Mouse (Mus musculus) lung, embryonic 14.5 days (tissue): ENCODE results near the gene Rapgef5. TPM values are rescaled to one million over a fixed set of nuclear protein-coding genes. Genes with fewer than 3 reads are reported as not detected.

Source experiments
- ATAC-seq: fragments of 200-750 bp; cut with Nextera tagmentation; 2 replicates; pipeline ENCODE4 v1.8.0; 2017; ENCODE audit warnings: mild to moderate bottlenecking, moderate TSS enrichment, moderate library complexity; ENCODE audit not compliant: insufficient read depth
- DNase-seq: peaks from one replicate; pipeline ENCODE4 v3.0.0-alpha.2; 2015
- H3K27ac ChIP-seq: fragments of 300-500 bp; sonication (generic); 2 replicates; pipeline ENCODE4 v1.5.1; 2014; ENCODE audit warnings: low read depth, mild to moderate bottlenecking, moderate library complexity
- H3K27me3 ChIP-seq: fragments of 300-500 bp; sonication (generic); 2 replicates; pipeline ENCODE4 v1.6.1; 2014; ENCODE audit warnings: low read length, control low read depth; ENCODE audit not compliant: insufficient read depth
- H3K36me3 ChIP-seq: fragments of 300-500 bp; sonication (generic); 2 replicates; pipeline ENCODE4 v1.6.1; 2014; ENCODE audit warnings: control low read depth; ENCODE audit not compliant: insufficient read depth
- H3K4me1 ChIP-seq: fragments of 300-500 bp; sonication (generic); 2 replicates; pipeline ENCODE4 v1.6.1; 2014; ENCODE audit warnings: antibody characterized with exemption, control low read depth; ENCODE audit not compliant: insufficient read depth
- H3K4me2 ChIP-seq: fragments of 300-500 bp; sonication (generic); 2 replicates; pipeline ENCODE4 v1.6.1; 2014; ENCODE audit warnings: mild to moderate bottlenecking
- H3K4me3 ChIP-seq: fragments of 300-500 bp; sonication (generic); 2 replicates; pipeline ENCODE4 v1.5.1; 2014; ENCODE audit warnings: low read depth, low read length
- H3K9ac ChIP-seq: fragments of 300-500 bp; sonication (generic); 2 replicates; pipeline ENCODE4 v1.6.1; 2014
- H3K9me3 ChIP-seq: fragments of 300-500 bp; sonication (generic); 2 replicates; pipeline ENCODE4 v1.6.1; 2016; ENCODE audit warnings: low read depth, low read length, control low read depth
- CTCF ChIP-seq: IDR thresholded peaks from 2 replicates; pipeline ENCODE4 v1.5.1; 2016; ENCODE audit warnings: antibody characterized with exemption, low read depth
- WGBS: fragments of 180-500 bp; shearing (Covaris S2); extraction: QIAGEN DNeasy Blood & Tissue Kit; methylation state at CpG from one replicate; pipeline ENCODE4 v1.1.7; 2014; 5-methylcytosine and 5-hydroxymethylcytosine counted together
- polyA plus RNA-seq: library from polyadenylated mRNA; unstranded; fragments of >200 nt; fragmentation: Nextera tagmentation; extraction: Ambion mirVana; gene quantifications from 2 replicates; pipeline ENCODE4 v1.2.1, GENCODE M21; 2014

Rapgef5 gene
- polyA plus RNA-seq, 1 experiment from 2014 or later, result 22.9 TPM

DNA sequence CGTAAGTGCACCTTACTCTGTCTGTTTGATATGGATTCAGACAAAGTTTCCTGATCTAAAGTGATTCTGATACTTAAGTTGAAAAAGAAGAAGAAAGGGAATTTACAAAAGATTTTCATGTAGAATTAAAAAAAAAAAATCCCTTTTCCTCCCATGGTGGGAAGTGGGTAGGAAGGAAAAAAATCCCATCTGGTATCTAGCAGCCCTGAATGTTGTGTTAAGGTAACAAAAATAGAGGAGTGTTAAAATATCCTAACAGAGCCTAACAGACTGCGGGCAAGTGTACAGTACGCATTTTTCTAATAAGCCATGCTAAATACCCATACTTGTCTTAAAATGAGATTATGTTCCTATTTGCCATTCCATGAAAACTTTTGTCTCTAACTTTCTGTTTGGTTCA is 150.1 kb downstream of the Rapgef5 start:
- Histone ChIP-seq H3K4me2 (no peak overlapping the region), H3K4me1 (0 out of 2 replicates have a peak, but pooled peaks cover 11% of the 10 kb centered on the region), H3K27me3 (no peaks in the 10 kb centered on the region), H3K9ac (no peak overlapping the region), H3K9me3 (no peaks in the 10 kb centered on the region), H3K4me3 (no peak overlapping the region), H3K36me3 (no peaks in the 10 kb centered on the region; the same call in 1 of the 2 replicates), H3K27ac (no peak overlapping the region)
- no peak for ATAC-seq
- 92% methylated on average over 3 of the region's 3 CpGs for WGBS
- no peak for TF ChIP-seq CTCF
- DNase-seq, result no peak

DNA sequence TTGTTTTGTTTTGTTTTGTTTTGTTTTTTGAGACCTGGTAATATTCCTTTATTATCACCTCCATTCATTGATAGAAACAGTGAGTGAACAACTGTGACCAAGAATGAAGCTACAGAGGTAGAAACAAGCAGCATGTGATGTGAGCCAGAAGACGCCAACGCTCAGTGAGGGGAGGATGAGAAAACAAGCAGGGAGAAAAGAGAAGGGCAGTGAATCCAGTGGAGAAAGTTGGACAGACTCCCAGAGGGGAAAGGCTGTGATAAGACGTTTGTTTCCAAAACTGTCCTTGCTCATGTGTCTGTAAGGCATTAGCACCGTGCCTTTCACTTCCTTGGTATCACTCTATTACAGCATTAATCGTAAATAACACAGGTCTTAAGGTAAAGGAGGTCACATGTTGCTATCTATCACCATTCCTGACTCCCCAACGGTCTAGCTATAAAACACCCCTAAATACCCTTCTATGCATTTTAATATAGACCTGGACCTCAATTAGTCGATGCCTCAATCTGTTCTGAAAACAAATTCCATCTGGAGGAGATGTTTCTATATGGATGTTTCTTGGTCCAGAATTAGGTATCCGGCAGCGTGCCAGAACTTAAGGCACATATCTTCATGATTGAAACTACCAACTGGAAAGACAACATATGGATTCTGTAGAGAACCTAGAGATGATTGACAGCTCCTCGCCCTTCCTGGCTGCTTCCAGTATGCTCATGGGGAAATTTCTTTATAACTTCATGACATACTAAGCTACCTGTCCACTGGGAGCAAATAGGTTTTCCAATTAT is 153.5 kb downstream of the Rapgef5 start:
- ATAC-seq (peak; percentile 19; the same call in 1 of the 2 replicates), DNase-seq (peak; percentile 70)
- WGBS, result 57% methylated on average over 10 of the region's 10 CpGs
- Histone ChIP-seq H3K27ac (peak overlapping the region; percentile 10; the same call in 1 of the 2 replicates), H3K4me3 (no peak overlapping the region), H3K9me3 (no peaks in the 10 kb centered on the region), H3K9ac (no peak overlapping the region), H3K36me3 (no peaks in the 10 kb centered on the region; the same call in 1 of the 2 replicates), H3K4me1 (peaks cover 16% of the 10 kb centered on the region), H3K4me2 (no peak overlapping the region), H3K27me3 (no peaks in the 10 kb centered on the region)
- TF ChIP-seq CTCF, result no peak

DNA sequence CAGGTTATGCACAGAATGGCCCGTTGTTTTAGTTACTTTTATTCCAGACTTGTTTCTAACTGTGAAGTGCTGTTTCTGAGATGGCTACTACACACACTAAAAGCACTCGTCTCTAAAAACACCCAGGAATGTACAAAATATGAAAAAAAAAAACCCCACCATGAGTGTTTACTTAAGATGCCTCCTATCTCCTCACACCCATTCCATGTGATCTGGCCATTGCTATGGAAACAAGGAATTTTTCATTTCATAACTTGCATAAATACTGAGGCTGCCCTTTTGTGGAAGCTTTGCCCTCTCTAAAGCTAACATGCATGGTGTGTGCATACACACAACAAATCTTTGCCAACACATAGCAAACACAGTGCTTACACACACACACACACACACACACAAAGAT is 156.9 kb downstream of the Rapgef5 start:
- Histone ChIP-seq H3K4me1 (peaks cover 16% of the 10 kb centered on the region), H3K4me2 (no peak overlapping the region), H3K9me3 (no peaks in the 10 kb centered on the region), H3K9ac (no peak overlapping the region), H3K36me3 (no peaks in the 10 kb centered on the region), H3K27me3 (no peaks in the 10 kb centered on the region), H3K27ac (0 out of 2 replicates have a peak overlapping the region, but pooled peaks have one; percentile 37), H3K4me3 (no peak overlapping the region)
- no peak for TF ChIP-seq CTCF
- DNase-seq, result peak; percentile 80
- 16% methylated on average over 2 of the region's 2 CpGs for WGBS
- peak; percentile 94 for ATAC-seq

DNA sequence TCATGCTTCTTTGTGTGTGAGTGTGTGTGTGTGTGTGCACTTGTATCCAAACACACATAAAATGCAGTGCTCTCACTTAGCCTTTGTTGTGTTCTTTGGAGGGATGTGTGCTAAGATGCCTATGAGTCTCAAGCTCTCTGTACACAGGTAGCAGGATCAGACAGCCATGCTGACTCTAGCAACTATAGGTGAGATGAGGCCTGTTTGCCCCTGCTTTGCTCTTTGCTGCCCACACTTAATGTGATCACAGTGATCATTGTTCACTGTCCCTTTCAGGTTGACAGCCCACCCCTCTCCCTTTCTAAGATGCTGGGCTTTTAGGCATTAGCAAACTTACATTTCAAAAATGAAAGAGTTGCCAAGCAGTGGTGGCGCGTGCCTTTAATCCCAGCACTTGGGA is 158.2 kb downstream of the Rapgef5 start:
- Histone ChIP-seq H3K9me3 (no peaks in the 10 kb centered on the region), H3K4me1 (peaks cover 13% of the 10 kb centered on the region), H3K4me2 (no peak overlapping the region), H3K27me3 (no peaks in the 10 kb centered on the region), H3K36me3 (no peaks in the 10 kb centered on the region), H3K9ac (no peak overlapping the region), H3K4me3 (no peak overlapping the region), H3K27ac (no peak overlapping the region)
- TF ChIP-seq CTCF, result no peak
- no peak for ATAC-seq
- no peak for DNase-seq
- WGBS, result 96% methylated on average over 2 of the region's 2 CpGs

DNA sequence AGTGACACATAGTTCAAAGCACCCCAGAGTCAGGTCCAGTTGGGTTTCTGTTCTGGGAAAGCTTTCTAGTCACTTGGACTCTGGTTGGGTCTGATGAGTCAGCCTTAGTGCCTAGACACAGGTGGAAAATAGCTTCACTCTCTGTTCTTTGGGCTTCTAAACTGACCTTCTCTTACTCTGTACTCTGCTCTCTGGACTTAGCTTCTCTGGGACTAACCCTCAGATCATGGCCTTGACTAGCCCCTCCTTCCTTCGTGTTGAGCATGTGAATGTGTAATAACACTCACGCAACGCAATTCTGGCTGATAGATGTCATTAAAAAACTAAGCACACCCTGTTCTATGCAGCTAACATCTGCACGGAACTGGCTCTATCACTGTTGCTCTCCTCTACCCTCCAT is 160.0 kb downstream of the Rapgef5 start:
- Histone ChIP-seq H3K27ac (no peak overlapping the region), H3K4me1 (peaks cover 9% of the 10 kb centered on the region), H3K4me2 (no peak overlapping the region), H3K36me3 (no peaks in the 10 kb centered on the region), H3K9ac (no peak overlapping the region), H3K9me3 (no peaks in the 10 kb centered on the region), H3K27me3 (no peaks in the 10 kb centered on the region), H3K4me3 (no peak overlapping the region)
- WGBS, result 84% methylated on average over 4 of the region's 4 CpGs
- no peak for TF ChIP-seq CTCF
- DNase-seq (no peak), ATAC-seq (no peak)

DNA sequence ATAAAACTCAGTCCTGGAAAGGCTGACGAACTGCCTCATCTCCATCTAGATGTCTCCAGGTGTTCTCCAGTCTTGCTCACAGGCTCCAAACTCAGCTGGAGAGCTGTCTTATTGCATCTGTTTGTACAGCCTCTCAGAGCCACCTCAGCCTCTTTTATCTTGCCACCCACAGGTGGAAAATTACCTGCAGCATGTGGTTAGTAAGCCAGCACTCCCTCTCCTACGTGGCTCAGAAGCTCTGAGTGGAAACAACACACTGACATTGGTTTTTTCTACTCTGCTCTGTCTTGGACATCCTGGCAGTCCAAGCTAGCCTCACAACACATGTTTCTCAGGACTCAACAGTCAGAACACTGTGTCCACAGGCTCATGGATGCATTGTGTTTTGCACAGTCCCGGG is 162.6 kb downstream of the Rapgef5 start:
- WGBS, result 66% methylated on average over 3 of the region's 3 CpGs
- Histone ChIP-seq H3K36me3 (no peaks in the 10 kb centered on the region), H3K4me3 (no peak overlapping the region), H3K9ac (no peak overlapping the region), H3K27ac (no peak overlapping the region), H3K4me1 (no peaks in the 10 kb centered on the region), H3K9me3 (no peaks in the 10 kb centered on the region), H3K27me3 (no peaks in the 10 kb centered on the region), H3K4me2 (no peak overlapping the region)
- DNase-seq, result no peak
- no peak for TF ChIP-seq CTCF
- no peak for ATAC-seq

DNA sequence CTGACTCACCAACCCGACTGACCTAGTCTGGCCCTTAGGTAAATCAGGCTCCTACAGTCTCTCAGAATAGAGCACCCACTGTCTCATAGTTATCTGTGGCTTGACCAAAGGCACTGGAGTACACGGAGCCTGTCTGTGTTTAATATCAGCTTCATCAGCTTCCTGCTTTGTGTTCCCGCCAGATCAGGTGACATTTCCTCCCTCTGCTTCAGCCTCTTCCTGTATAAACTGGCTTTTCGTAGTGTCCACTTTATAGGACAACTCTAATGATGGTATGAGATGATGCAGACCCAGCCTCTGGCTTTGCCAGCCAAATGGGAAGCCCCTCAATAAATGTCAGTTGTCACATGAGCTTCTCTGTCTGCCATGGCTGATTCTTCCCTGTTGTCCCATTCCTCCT is 163.5 kb downstream of the Rapgef5 start:
- Histone ChIP-seq H3K9me3 (no peaks in the 10 kb centered on the region), H3K36me3 (no peaks in the 10 kb centered on the region), H3K4me2 (no peak overlapping the region), H3K9ac (no peak overlapping the region), H3K4me3 (no peak overlapping the region), H3K27me3 (no peaks in the 10 kb centered on the region), H3K27ac (no peak overlapping the region), H3K4me1 (no peaks in the 10 kb centered on the region)
- DNase-seq (no peak), ATAC-seq (no peak)
- 55% methylated on average over 4 of the region's 4 CpGs for WGBS
- TF ChIP-seq CTCF, result no peak
